ENCODE assay signal across 8 mouse cellular contexts in the genomic region with DNA sequence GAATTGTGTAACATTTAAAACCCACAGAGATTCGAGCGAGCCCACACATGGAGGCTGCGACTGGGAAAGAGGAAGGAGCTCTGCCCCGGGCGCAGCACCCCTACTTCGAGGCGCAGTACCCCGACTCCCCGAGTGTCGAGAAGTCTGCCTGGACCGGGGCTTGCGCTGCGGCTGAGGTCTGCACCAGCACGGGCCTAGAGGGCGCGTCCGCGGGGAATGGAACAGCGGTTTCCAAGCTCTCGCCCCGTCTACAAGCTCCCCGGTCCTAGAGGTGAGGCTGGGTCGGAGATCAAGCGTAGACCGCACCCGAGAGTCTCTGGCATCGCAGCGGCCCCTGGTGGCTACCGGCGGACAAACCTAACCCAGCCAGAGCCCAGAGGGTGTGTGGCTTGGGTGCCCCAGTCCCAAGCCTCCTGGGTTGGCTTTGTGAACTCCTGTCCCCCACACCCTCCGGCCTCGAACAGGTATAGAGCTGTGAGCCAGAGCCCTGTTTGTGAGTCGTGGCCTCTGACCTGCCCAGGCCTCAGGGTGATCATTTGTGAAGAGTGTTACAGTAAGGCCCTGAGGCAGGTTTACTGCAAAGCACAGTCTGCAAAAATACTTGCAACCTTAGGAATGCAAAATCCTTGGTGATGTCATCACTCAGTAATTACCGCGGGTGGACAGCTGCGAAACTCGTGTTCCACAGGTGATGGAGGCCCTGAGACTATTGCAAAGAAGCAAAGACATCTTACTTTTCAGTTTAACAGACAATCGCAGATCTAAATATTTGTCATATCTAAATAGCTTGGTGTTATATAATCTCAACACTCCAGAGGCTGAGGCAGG. TPM values are rescaled to one million over a fixed set of nuclear protein-coding genes. Genes with fewer than 3 reads are reported as not detected.
A peak's percentile ranks its signal among the peaks of the same experiment; 100 is the strongest.
DNase-seq lines count a peak whose midpoint lies in the region; ATAC-seq lines count a peak whose summit lies in the region.

No protein-coding gene starts in this region.

- ATAC-seq in intestine, embryonic 15.5 days: peak; percentile 96
- ATAC-seq in liver, embryonic 15.5 days (ENCODE audit: insufficient read depth): peak; percentile 72

- 0 out of 2 replicates have a peak, but pooled peaks cover 3% of the 10 kb centered on the region for H3K9me3 ChIP-seq in intestine, embryonic 15.5 days
- H3K9me3 ChIP-seq in liver, embryonic 15.5 days (replicated peaks): no peaks in the 10 kb centered on the region

- H3K27ac ChIP-seq in intestine, embryonic 15.5 days: no peak overlapping the region
- no peak overlapping the region for H3K27ac ChIP-seq in liver, embryonic 15.5 days (replicated peaks)

- peak overlapping the region; percentile 72 for H3K4me2 ChIP-seq in intestine, embryonic 15.5 days (replicated peaks)
- H3K4me2 ChIP-seq in liver, embryonic 15.5 days: peak overlapping the region; percentile 63

- peak overlapping the region; percentile 27 for H3K4me3 ChIP-seq in intestine, embryonic 15.5 days (replicated peaks)
- H3K4me3 ChIP-seq in liver, embryonic 15.5 days (replicated peaks): peak overlapping the region; percentile 42

- H3K4me1 ChIP-seq in intestine, embryonic 15.5 days (replicated peaks): peaks cover 5% of the 10 kb centered on the region; the same call in 1 of the 2 replicates
- peaks cover 6% of the 10 kb centered on the region; the same call in 1 of the 2 replicates for H3K4me1 ChIP-seq in liver, embryonic 15.5 days (replicated peaks)

- H3K36me3 ChIP-seq in intestine, embryonic 15.5 days: no peaks in the 10 kb centered on the region
- no peaks in the 10 kb centered on the region for H3K36me3 ChIP-seq in liver, embryonic 15.5 days (replicated peaks)

- H3K9ac ChIP-seq in intestine, embryonic 15.5 days: 0 out of 2 replicates have a peak overlapping the region, but pooled peaks have one; percentile 9
- H3K9ac ChIP-seq in liver, embryonic 15.5 days: no peak overlapping the region

- peak; percentile 20 for DNase-seq in ovary, postnatal 10 days (ENCODE audit: low spot score)
- DNase-seq in ovary, adult 18-20 months (ENCODE audit: low spot score): no peak
- peak; percentile 86 for DNase-seq in embryo, embryonic 10 days (ENCODE audit: low spot score)
- peak; percentile 66 for DNase-seq in gastrocnemius, postnatal 4 days (ENCODE audit: low spot score in 2 of 2)
- DNase-seq in natural killer cell, adult 2 months (ENCODE audit: low spot score in 2 of 2): peak; percentile 43 to 66
- DNase-seq in testis, postnatal 10 days (ENCODE audit: low spot score): peak; percentile 81

- no peaks in the 10 kb centered on the region for H3K27me3 ChIP-seq in intestine, embryonic 15.5 days (replicated peaks)
- peaks cover 23% of the 10 kb centered on the region for H3K27me3 ChIP-seq in liver, embryonic 15.5 days

- WGBS in intestine, embryonic 15.5 days: 15% methylated on average over 38 of the region's 38 CpGs
- 7% methylated on average over 38 of the region's 38 CpGs for WGBS in liver, embryonic 15.5 days (ENCODE audit: insufficient replicate concordance)

RNA-seq across cellular contexts. Expression of gene Batf3, which starts 28.4 kb away (rescaled TPM):
- 1 to 10 TPM in 1 of 2 experiments, under 1 TPM in 1; 0.47 to 2.7 TPM for total RNA-seq in gastrocnemius, postnatal 4 days (2021)
- polyA plus RNA-seq in intestine, embryonic 15.5 days (2015; fragmentation: Nextera tagmentation; extraction: Ambion mirVana): 7.2 and 10.5 TPM in 2 replicates
- polyA plus RNA-seq in liver, embryonic 15.5 days (2015; fragmentation: Nextera tagmentation; extraction: Ambion mirVana): 1.9 and 2.0 TPM in 2 replicates

RNA-seq across cellular contexts. Expression of gene Fam71a, which starts 38.6 kb away (rescaled TPM):
- total RNA-seq in gastrocnemius, postnatal 4 days (2021): not detected
- polyA plus RNA-seq in intestine, embryonic 15.5 days (2015; fragmentation: Nextera tagmentation; extraction: Ambion mirVana): not detected in 2 replicates
- not detected in 2 replicates for polyA plus RNA-seq in liver, embryonic 15.5 days (2015; fragmentation: Nextera tagmentation; extraction: Ambion mirVana)
